Mouse (Mus musculus) olfactory bulb, adult 2 months (tissue): Measurements from ENCODE around the gene Copg1.

Experiments
- CTCF ChIP-seq: fragments of 200-500 bp; IDR thresholded peaks from 2 replicates; pipeline ENCODE4 v1.5.1; 2012; ENCODE audit warnings: low read depth, mild to moderate bottlenecking, low read length, moderate library complexity; ENCODE audit not compliant: insufficient read depth
- POLR2A ChIP-seq: fragments of 200-500 bp; IDR thresholded peaks from 2 replicates; pipeline ENCODE4 v1.6.1; 2012; ENCODE audit warnings: mild to moderate bottlenecking, low read depth, low read length, moderate library complexity; ENCODE audit not compliant: insufficient read depth

- TF ChIP-seq CTCF (no peak), POLR2A (no peak)
These were observed 28.3 kb downstream of the Copg1 start for GRCm38 (mm10) chr6:87915939-87916338.
